Mouse (Mus musculus): ENCODE measurements around the gene Rcan2.

DNA sequence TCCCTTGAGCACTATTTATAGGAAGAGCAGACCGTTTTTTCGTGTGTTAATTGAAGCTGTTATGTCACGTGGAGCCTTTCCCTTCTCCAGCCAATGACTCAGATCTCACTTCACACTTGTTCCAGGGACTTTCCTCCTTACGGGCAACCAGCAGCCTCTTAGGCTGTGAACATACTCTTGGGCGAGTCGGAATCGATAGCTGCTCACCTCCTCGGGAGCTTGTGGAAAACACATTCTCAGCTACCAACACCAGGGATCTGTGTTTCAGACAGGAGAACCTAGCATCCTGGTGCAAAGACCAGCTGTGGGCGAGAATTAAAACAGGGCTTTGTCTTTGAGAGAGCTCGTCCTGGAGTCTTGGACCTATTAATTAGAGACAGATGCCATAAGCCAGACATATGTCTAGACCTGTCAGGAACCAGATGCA lies 189.8 kb downstream of the Rcan2 start:
- TF ChIP-seq TAL1 (IDR thresholded peaks at IDR 0.05; ENCODE audit: low read length) (no peak), GATA1 (IDR thresholded peaks at IDR 0.05; ENCODE audit: low read length) (no peak)
